Mouse (Mus musculus) c-Kit-negative CD71-positive TER-119-positive erythroid progenitor cells, embryonic 14.5 days (primary cell): ENCODE measurements around the gene Elf1.

Source experiments
- DNase-seq: peaks from one replicate; pipeline ENCODE4 v3.0.0-alpha.2; 2013; ENCODE audit warnings: low read depth, low spot score

Gene Elf1

DNA sequence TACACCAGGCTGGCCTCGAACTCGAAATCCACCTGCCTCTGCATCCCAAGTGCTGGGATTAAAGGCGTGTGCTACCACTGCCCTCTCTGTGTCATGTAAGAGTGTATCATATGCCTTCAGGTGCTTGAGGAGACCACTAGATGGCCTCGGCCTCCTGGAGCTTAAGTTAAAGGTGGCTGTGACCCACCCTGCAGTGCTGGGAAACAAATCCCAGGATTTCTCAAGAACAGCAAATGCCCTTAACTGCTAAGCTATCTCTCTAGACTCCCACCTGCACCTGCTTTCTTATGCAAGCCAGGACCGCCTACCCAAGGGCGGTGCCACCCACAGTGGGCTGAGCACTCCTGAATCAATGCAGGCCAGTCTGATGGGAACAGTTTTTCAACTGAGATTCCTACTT is 83.8 kb downstream of the Elf1 start:
- no peak for DNase-seq

GRCm38 (mm10) chr14:79573482-79574191 is 92.6 kb downstream of the Elf1 start:
- no peak for DNase-seq

DNA sequence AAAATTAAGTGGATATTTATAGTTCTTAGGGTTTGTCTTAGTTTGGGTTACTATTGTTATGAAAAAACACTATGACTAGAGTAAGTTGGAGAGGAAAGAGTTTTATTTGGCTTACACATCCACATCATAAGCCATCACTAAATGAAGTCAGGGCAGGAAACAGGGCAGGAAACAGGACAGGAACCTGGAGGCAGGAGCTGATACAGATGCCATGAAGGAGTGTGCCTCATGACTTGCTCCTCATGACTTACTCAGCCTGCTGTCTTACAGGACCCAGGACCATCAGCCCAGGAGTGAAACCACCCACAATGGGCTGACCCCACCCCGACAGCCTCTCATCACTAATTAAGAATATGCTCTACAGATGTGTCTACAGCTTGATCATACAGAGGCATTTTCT is 93.4 kb downstream of the Elf1 start:
- no peak for DNase-seq

- DNase-seq: no peak
Observed at GRCm38 (mm10) chr14:79583526-79584245, 102.7 kb downstream of the Elf1 start.

GRCm38 (mm10) chr14:79586499-79587138 is 105.6 kb downstream of the Elf1 start:
- DNase-seq: no peak

DNA sequence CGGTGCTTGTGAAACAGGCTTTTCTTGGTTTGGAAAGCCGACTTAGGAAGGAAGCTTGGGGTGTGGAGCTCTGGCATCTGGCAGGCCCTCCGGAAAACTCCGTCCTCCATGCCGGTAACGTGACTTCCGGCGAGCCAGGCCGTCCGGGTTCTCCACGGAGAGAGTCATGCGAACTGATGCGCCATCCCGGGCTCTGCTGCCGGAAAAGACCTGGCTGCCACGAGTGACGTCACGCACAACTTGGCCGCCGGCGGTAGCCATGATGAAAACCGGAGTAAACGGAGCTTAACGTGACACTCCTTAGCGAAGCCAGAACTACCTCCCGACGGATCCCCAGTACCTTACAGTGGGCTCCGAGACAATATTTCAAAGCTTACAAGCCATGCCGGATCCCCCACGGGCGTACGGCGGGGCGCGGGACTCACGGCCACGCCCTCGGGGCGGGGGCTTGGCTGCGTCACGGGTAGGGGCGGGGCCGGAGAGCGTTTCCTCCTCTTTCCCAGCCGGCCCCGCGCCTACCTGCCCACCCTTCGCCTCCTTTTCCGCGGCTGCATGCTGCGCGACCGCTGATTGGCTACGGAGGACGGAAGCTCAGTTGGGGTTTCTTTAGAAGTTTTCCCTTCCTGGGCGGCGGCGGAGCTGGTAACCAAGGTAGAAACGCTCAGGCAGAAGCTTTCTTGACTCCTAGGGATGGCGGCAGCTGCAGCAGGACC is 106.3 kb downstream of the Elf1 start, which contains the start of gene Sugt1:
Gene Sugt1 (plus strand): TSS at position 553 of the 713 bp plus-strand sequence.
- peak; percentile 93 for DNase-seq

DNA sequence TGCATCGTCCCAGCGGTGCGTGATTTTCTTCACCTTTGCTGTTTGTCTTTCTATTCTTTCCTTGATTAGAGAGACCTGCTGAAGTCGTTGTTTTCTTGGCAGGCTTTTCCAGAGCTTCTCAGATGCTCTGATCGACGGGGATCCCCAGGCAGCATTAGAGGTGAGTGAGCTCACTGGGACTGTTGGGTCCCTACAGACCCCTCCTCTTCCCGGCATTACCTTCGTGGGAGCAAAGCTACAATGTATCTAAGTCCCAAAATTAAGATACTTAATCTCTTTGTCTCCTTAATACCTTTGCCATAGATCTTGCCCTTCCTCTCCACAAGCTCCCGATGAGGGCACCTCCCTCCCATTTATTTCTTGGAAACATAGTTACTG is 106.8 kb downstream of the Elf1 start:
- DNase-seq: no peak

GRCm38 (mm10) chr14:79588534-79588951 is 107.5 kb downstream of the Elf1 start:
- DNase-seq: no peak

DNA sequence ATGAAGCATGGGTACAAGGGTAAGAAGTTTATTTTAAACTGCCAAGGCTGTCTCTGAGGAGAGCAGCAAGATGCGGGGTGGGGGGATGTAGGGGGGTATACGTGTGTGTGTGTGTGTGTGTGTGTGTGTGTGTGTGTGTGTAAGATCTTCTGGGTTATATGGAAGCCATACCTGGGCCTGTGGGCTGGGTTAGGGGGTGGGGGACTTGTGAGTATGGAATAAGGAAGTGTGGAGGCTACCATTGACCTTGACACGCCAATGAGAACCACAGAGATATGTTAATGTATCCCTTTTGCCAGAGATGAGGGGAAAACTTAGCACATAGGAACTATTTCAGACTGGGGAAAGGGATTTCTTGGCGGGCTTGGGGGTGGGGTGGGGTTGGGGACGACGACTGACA is 108.4 kb downstream of the Elf1 start:
- DNase-seq: no peak

DNA sequence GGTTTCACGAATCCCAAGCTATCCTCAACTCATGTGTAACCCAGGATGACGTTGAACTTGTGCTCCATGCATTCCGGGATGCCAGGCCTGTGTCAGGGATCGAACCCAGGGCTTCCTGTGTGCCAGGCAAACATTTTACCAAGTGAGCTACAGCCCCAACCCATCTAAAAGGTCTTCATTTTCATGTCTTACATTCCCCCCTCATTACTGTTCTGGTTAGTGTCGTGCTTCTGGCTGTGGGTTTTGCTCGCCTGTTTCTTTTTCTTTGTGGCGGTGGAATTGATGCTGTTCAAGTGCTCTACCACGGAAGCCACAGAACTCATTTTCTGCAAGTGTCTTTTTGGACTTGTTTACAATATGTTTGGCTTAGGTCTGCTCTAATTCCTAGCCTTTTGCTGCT is 109.9 kb downstream of the Elf1 start:
- no peak for DNase-seq

DNA sequence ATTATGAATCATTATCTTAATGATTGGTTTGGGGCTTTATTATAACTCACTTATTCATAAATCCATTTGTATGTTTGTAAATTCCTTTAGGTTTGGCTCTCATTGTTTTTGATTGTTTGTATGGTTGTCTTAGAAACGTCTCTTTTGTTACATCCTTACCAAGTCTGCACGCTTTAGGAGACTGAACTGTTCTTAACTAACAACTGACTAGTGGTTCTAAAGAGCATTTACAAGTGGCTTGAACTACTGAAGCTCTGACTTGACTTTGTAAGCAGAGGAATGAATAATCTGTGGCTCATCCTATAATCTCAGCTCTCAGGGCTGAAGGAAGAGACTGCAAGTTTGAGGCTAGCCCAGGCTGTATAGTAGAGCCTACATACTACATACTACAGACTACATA is 110.6 kb downstream of the Elf1 start:
- no peak for DNase-seq

GRCm38 (mm10) chr14:79594069-79594468 is 113.1 kb downstream of the Elf1 start:
- no peak for DNase-seq

DNA sequence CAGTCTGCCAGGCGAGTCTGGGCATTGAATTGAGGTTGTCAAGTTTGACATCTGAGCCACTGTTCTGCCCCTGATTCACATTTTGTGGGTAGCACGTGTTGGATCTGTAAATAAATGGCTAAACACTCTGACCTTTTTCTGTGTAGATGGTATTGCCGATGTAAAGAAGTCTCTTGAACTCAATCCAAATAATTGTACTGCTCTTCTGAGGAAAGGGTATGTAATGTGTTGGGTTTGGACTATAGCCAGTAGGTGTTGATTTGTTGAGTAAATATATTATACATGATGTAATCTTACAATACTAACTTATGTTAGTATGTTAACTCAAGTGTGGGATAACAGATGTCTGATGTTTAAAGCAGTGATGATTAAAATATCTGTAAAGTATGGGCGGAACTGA is 115.6 kb downstream of the Elf1 start:
- DNase-seq: no peak

DNA sequence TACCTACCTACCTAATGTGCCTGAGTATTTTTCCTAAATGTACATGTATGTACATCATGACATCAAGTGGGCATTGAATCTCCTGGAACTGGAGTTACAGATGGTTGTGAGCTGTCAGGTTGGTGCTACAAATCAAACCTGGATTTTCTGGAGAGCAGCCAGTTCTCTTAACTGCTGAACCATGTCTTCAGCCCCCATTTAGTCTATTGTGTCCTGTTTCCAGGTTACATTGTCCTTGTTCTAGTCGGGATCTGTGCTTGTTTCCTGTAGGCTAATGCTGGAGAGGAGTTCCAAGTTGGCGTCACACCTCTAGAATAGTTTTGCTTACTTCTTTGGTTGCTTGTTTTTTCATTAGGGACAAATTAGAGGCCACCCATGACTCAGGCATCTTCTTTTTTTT is 124.9 kb downstream of the Elf1 start:
- DNase-seq: no peak

DNA sequence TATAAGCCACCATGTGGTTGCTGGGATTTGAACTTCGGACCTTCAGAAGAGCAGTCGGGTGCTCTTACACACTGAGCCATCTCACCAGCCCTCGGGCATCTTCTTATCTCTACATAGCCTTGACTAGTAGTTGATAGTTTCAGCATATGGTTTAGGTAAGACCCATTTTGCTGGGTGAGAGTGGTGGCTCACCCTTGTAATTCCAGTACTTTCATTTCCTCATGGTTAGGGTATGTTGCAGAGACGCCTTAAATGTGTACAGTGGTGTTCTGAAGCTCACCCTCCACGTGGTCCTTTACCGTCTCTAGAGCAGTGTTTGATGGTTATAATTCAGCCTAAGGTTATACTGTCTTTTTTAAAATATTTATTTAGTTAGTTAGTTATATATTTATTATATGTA is 125.4 kb downstream of the Elf1 start:
- DNase-seq: no peak

GRCm38 (mm10) chr14:79606867-79607266 is 125.9 kb downstream of the Elf1 start:
- no peak for DNase-seq

GRCm38 (mm10) chr14:79607352-79607751 is 126.4 kb downstream of the Elf1 start:
- no peak for DNase-seq

DNA sequence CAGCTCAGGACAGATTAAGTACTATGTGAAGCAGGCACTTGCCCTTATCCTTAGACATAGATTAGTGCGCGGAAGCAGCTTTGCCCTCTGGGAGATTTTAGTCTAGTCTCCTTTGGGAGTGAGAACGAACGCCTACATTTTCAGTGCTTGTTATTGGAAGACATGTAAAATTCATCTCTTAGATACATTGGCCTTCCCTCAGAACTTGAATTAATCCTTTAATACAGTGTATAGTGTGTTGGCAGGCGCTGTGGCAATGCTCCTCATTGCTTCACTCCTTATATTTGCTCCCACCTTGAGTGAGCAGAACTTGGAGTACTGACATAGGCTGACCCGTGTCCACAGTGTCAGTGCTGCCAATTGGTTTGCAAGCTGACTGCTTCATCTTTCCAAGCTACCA is 127.3 kb downstream of the Elf1 start:
- no peak for DNase-seq

GRCm38 (mm10) chr14:79617121-79617828 is 136.3 kb downstream of the Elf1 start:
- DNase-seq: no peak

DNA sequence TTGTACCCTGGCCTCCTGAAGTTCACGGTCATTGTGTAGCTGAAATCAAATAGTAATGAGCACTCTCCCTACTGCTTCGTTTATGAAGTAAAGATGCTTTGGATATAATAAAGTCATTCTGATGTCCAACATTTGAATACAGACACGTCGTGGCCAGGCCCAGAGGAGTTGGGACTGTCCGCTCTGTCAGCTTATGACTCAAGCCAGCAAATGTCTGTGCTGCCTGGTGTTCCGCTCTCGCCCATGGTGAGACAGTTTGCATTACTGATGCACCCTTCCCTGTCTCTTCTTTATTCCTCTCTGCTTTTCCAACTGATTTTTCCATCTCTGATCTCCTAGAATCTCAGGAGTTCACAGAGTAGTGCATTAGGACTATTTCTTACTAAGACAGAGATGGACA is 138.8 kb downstream of the Elf1 start:
- DNase-seq: no peak

DNA sequence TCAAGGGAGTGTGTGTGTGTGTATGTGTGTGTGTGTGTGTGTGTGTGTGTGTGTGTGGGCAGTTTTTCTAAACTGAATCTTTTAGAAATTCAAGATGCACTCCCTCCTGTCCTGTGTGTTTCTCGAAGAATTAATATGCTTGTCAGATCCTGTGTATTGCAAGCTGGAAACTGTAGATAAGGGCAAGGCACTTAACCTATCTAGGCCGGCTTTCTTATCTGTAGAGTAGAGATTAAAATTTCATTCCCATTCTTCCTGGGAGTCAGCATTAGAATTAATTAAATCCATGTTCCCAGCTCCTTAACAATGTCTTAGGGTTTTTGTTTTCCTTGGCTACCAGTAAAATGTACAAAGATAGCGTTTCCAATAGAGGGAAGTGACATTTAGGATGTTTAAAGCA is 140.1 kb downstream of the Elf1 start:
- no peak for DNase-seq
